Mouse (Mus musculus): ENCODE data around the gene Crlf1.
"Not testable (repeated sequence)": the region's sequence is repeated elsewhere in the genome, so short reads cannot be mapped to it uniquely, and the experiment has no call there.

Gene Crlf1

GRCm38 (mm10) chr8:70495001-70495770 is 2.2 kb downstream of the Crlf1 start:
- no peak for DNase-seq (ENCODE audit: low read depth, low spot score)

- no peak for DNase-seq (ENCODE audit: low read depth, low spot score)
Observed at GRCm38 (mm10) chr8:70495771-70496062, 2.8 kb downstream of the Crlf1 start.

- peak; percentile 64 for DNase-seq (ENCODE audit: low read depth, low spot score)
Observed at GRCm38 (mm10) chr8:70500386-70501301, 7.7 kb downstream of the Crlf1 start.

GRCm38 (mm10) chr8:70501820-70502529 is 9.0 kb downstream of the Crlf1 start:
- no peak for DNase-seq (ENCODE audit: low read depth, low spot score)

- DNase-seq (ENCODE audit: low read depth, low spot score) = no peak
Observed at GRCm38 (mm10) chr8:70502540-70502939, 9.6 kb downstream of the Crlf1 start.

- DNase-seq (ENCODE audit: low read depth, low spot score) = peak; percentile 69
Observed at GRCm38 (mm10) chr8:70503062-70503750, 10.2 kb downstream of the Crlf1 start.

GRCm38 (mm10) chr8:70504291-70504716 is 11.3 kb downstream of the Crlf1 start:
- peak; percentile 55 for DNase-seq (ENCODE audit: low read depth, low spot score)

- DNase-seq (ENCODE audit: low read depth, low spot score) = peak; percentile 87
Observed at GRCm38 (mm10) chr8:70504851-70505250, 11.9 kb downstream of the Crlf1 start.

GRCm38 (mm10) chr8:70505698-70506327 is 12.9 kb downstream of the Crlf1 start:
- no peak for DNase-seq (ENCODE audit: low read depth, low spot score)

GRCm38 (mm10) chr8:70506328-70507026 is 13.5 kb downstream of the Crlf1 start, which contains the start of gene Rex1bd:
TSS of gene Rex1bd (minus strand) at chr8:70506752.
- DNase-seq (ENCODE audit: low read depth, low spot score) = peak; percentile 97

- no peak for DNase-seq (ENCODE audit: low read depth, low spot score)
Observed at GRCm38 (mm10) chr8:70507027-70507393, 14.1 kb downstream of the Crlf1 start.

- DNase-seq (ENCODE audit: low read depth, low spot score) = no peak
Observed at GRCm38 (mm10) chr8:70509281-70509952, 16.5 kb downstream of the Crlf1 start.

- peak; percentile 99 for DNase-seq (ENCODE audit: low read depth, low spot score)
Observed at GRCm38 (mm10) chr8:70510228-70510915, 17.4 kb downstream of the Crlf1 start, which contains the start of gene Uba52. TSS of gene Uba52 (minus strand) at chr8:70510801.

GRCm38 (mm10) chr8:70511174-70511573 is 18.2 kb downstream of the Crlf1 start:
- not testable (repeated sequence) for DNase-seq (ENCODE audit: low read depth, low spot score)

GRCm38 (mm10) chr8:70511770-70512169 is 18.8 kb downstream of the Crlf1 start:
- no peak for DNase-seq (ENCODE audit: low read depth, low spot score)

GRCm38 (mm10) chr8:70512253-70512903 is 19.4 kb downstream of the Crlf1 start:
- no peak for DNase-seq (ENCODE audit: low read depth, low spot score)

- peak; percentile 78 for DNase-seq (ENCODE audit: low read depth, low spot score)
Observed at GRCm38 (mm10) chr8:70513441-70513840, 20.5 kb downstream of the Crlf1 start.

GRCm38 (mm10) chr8:70517940-70518643 is 25.1 kb downstream of the Crlf1 start:
- no peak for DNase-seq (ENCODE audit: low read depth, low spot score)
